Mouse (Mus musculus): ENCODE results near the gene Lpcat4. TPM values are rescaled to one million over a fixed set of nuclear protein-coding genes. Genes with fewer than 3 reads are reported as not detected.
A peak's percentile ranks its signal among the peaks of the same experiment; 100 is the strongest.

The Lpcat4 gene
- polyA plus RNA-seq, 1 experiment from 2014 or later = 22.6 TPM

GRCm38 (mm10) chr2:112254675-112255515 is 15.6 kb downstream of the Lpcat4 start:
- peak; percentile 85 for ATAC-seq
- H3K4me1 ChIP-seq (ENCODE audit: control insufficient read depth, insufficient read depth, low read length) = no peaks in the 10 kb centered on the region
- no peak overlapping the region for H3K9ac ChIP-seq (ENCODE audit: low read depth, low read length)
- no peak overlapping the region for H3K4me2 ChIP-seq (ENCODE audit: low read depth, low read length)
- H3K36me3 ChIP-seq (ENCODE audit: control insufficient read depth, insufficient read depth, low read length) = no peaks in the 10 kb centered on the region
- no peaks in the 10 kb centered on the region for H3K9me3 ChIP-seq (ENCODE audit: control insufficient read depth, low read length)
- WGBS = 45% methylated on average over 7 of the region's 7 CpGs
- no peaks in the 10 kb centered on the region for H3K27me3 ChIP-seq (replicated peaks; ENCODE audit: control insufficient read depth, insufficient read depth, low read length)
- H3K4me3 ChIP-seq (ENCODE audit: low read length) = no peak overlapping the region
- H3K27ac ChIP-seq (ENCODE audit: low read length) = peak overlapping the region; percentile 58

GRCm38 (mm10) chr2:112259241-112259962 is 20.1 kb downstream of the Lpcat4 start, which contains the start of gene Nutm1:
TSS of gene Nutm1 (minus strand) at chr2:112259291.
- Histone ChIP-seq H3K9ac (ENCODE audit: low read depth, low read length) (no peak within 1 kb of the TSS), H3K27me3 (replicated peaks; ENCODE audit: control insufficient read depth, insufficient read depth, low read length) (no peaks in the 10 kb centered on the region), H3K36me3 (ENCODE audit: control insufficient read depth, insufficient read depth, low read length) (no peaks in the 10 kb centered on the region), H3K9me3 (ENCODE audit: control insufficient read depth, low read length) (no peaks in the 10 kb centered on the region), H3K27ac (ENCODE audit: low read length) (no peak within 1 kb of the TSS), H3K4me1 (ENCODE audit: control insufficient read depth, insufficient read depth, low read length) (peaks cover 7% of the 10 kb centered on the region), H3K4me2 (ENCODE audit: low read depth, low read length) (no peak within 1 kb of the TSS), H3K4me3 (ENCODE audit: low read length) (no peak within 1 kb of the TSS)
- ATAC-seq = no peak
- 73% methylated on average over 10 of the region's 10 CpGs for WGBS

GRCm38 (mm10) chr2:112261748-112262653 is 22.7 kb downstream of the Lpcat4 start, which contains the start of gene Nop10:
TSS of gene Nop10 (plus strand) at chr2:112261926.
- H3K36me3 ChIP-seq (ENCODE audit: control insufficient read depth, insufficient read depth, low read length) = no peaks in the 10 kb centered on the region
- H3K4me2 ChIP-seq (ENCODE audit: low read depth, low read length) = peak within 1 kb of the TSS; percentile 66
- H3K4me3 ChIP-seq (ENCODE audit: low read length) = peak within 1 kb of the TSS; percentile 71
- peak; percentile 59 for ATAC-seq
- peaks cover 11% of the 10 kb centered on the region for H3K4me1 ChIP-seq (ENCODE audit: control insufficient read depth, insufficient read depth, low read length)
- no peaks in the 10 kb centered on the region for H3K9me3 ChIP-seq (ENCODE audit: control insufficient read depth, low read length)
- no peaks in the 10 kb centered on the region for H3K27me3 ChIP-seq (replicated peaks; ENCODE audit: control insufficient read depth, insufficient read depth, low read length)
- H3K9ac ChIP-seq (ENCODE audit: low read depth, low read length) = peak within 1 kb of the TSS; percentile 74
- 0% methylated on average over 36 of the region's 36 CpGs for WGBS
- H3K27ac ChIP-seq (ENCODE audit: low read length) = peak within 1 kb of the TSS; percentile 82

- ATAC-seq = no peak
- WGBS = 29% methylated on average over 4 of the region's 4 CpGs
- Histone ChIP-seq H3K4me3 (ENCODE audit: low read length) (peak overlapping the region; percentile 71), H3K9me3 (ENCODE audit: control insufficient read depth, low read length) (no peaks in the 10 kb centered on the region), H3K27me3 (replicated peaks; ENCODE audit: control insufficient read depth, insufficient read depth, low read length) (no peaks in the 10 kb centered on the region), H3K27ac (ENCODE audit: low read length) (peak overlapping the region; percentile 82; the same call in 1 of the 2 replicates), H3K36me3 (ENCODE audit: control insufficient read depth, insufficient read depth, low read length) (no peaks in the 10 kb centered on the region), H3K4me2 (ENCODE audit: low read depth, low read length) (peak overlapping the region; percentile 66), H3K4me1 (ENCODE audit: control insufficient read depth, insufficient read depth, low read length) (peaks cover 11% of the 10 kb centered on the region), H3K9ac (ENCODE audit: low read depth, low read length) (peak overlapping the region; percentile 74)
Measured at GRCm38 (mm10) chr2:112262779-112263295, 23.6 kb downstream of the Lpcat4 start.

- no peak overlapping the region for H3K27ac ChIP-seq (ENCODE audit: low read length)
- H3K4me3 ChIP-seq (ENCODE audit: low read length) = no peak overlapping the region
- peaks cover 14% of the 10 kb centered on the region for H3K4me1 ChIP-seq (ENCODE audit: control insufficient read depth, insufficient read depth, low read length)
- no peaks in the 10 kb centered on the region for H3K36me3 ChIP-seq (ENCODE audit: control insufficient read depth, insufficient read depth, low read length)
- H3K27me3 ChIP-seq (replicated peaks; ENCODE audit: control insufficient read depth, insufficient read depth, low read length) = no peaks in the 10 kb centered on the region
- H3K9ac ChIP-seq (ENCODE audit: low read depth, low read length) = no peak overlapping the region
- WGBS = 78% methylated on average over 4 of the region's 4 CpGs
- ATAC-seq = no peak
- H3K9me3 ChIP-seq (ENCODE audit: control insufficient read depth, low read length) = no peaks in the 10 kb centered on the region
- H3K4me2 ChIP-seq (ENCODE audit: low read depth, low read length) = no peak overlapping the region
Measured at GRCm38 (mm10) chr2:112264364-112264763, 25.1 kb downstream of the Lpcat4 start.

- peak; percentile 96 for ATAC-seq
- no peaks in the 10 kb centered on the region for H3K9me3 ChIP-seq (ENCODE audit: control insufficient read depth, low read length)
- H3K4me3 ChIP-seq (ENCODE audit: low read length) = peak within 1 kb of the TSS; percentile 83
- peak within 1 kb of the TSS; percentile 85 for H3K27ac ChIP-seq (ENCODE audit: low read length)
- H3K9ac ChIP-seq (ENCODE audit: low read depth, low read length) = peak within 1 kb of the TSS; percentile 83
- no peaks in the 10 kb centered on the region for H3K27me3 ChIP-seq (replicated peaks; ENCODE audit: control insufficient read depth, insufficient read depth, low read length)
- peaks cover 14% of the 10 kb centered on the region for H3K4me1 ChIP-seq (ENCODE audit: control insufficient read depth, insufficient read depth, low read length)
- under 1% methylated on average over 84 of the region's 85 CpGs for WGBS
- no peaks in the 10 kb centered on the region for H3K36me3 ChIP-seq (ENCODE audit: control insufficient read depth, insufficient read depth, low read length)
- peak within 1 kb of the TSS; percentile 72 for H3K4me2 ChIP-seq (ENCODE audit: low read depth, low read length)
Measured at GRCm38 (mm10) chr2:112265448-112266241, 26.4 kb downstream of the Lpcat4 start, which contains the start of gene Slc12a6. TSS of gene Slc12a6 (plus strand) at chr2:112265825.

GRCm38 (mm10) chr2:112266242-112266592 is 26.9 kb downstream of the Lpcat4 start, which contains the start of gene Gm21985:
TSS of gene Gm21985 (plus strand) at chr2:112266314.
- ATAC-seq = peak; percentile 24
- Histone ChIP-seq H3K36me3 (ENCODE audit: control insufficient read depth, insufficient read depth, low read length) (no peaks in the 10 kb centered on the region), H3K9me3 (ENCODE audit: control insufficient read depth, low read length) (no peaks in the 10 kb centered on the region), H3K27ac (ENCODE audit: low read length) (peak within 1 kb of the TSS; percentile 85), H3K9ac (ENCODE audit: low read depth, low read length) (peak within 1 kb of the TSS; percentile 83), H3K4me3 (ENCODE audit: low read length) (peak within 1 kb of the TSS; percentile 83), H3K4me2 (ENCODE audit: low read depth, low read length) (peak within 1 kb of the TSS; percentile 72), H3K4me1 (ENCODE audit: control insufficient read depth, insufficient read depth, low read length) (peaks cover 14% of the 10 kb centered on the region), H3K27me3 (replicated peaks; ENCODE audit: control insufficient read depth, insufficient read depth, low read length) (no peaks in the 10 kb centered on the region)
- WGBS = 1% methylated on average over 11 of the region's 11 CpGs

- no peak for ATAC-seq
- H3K27ac ChIP-seq (ENCODE audit: low read length) = no peak overlapping the region
- H3K9me3 ChIP-seq (ENCODE audit: control insufficient read depth, low read length) = no peaks in the 10 kb centered on the region
- peaks cover 14% of the 10 kb centered on the region for H3K4me1 ChIP-seq (ENCODE audit: control insufficient read depth, insufficient read depth, low read length)
- peak overlapping the region; percentile 83 for H3K4me3 ChIP-seq (ENCODE audit: low read length)
- WGBS = 32% methylated on average over 10 of the region's 10 CpGs
- H3K9ac ChIP-seq (ENCODE audit: low read depth, low read length) = peak overlapping the region; percentile 83; the same call in 1 of the 2 replicates
- peak overlapping the region; percentile 72 for H3K4me2 ChIP-seq (ENCODE audit: low read depth, low read length)
- no peaks in the 10 kb centered on the region for H3K27me3 ChIP-seq (replicated peaks; ENCODE audit: control insufficient read depth, insufficient read depth, low read length)
- no peaks in the 10 kb centered on the region for H3K36me3 ChIP-seq (ENCODE audit: control insufficient read depth, insufficient read depth, low read length)
Measured at GRCm38 (mm10) chr2:112266780-112267179, 27.5 kb downstream of the Lpcat4 start.
